ENCODE assay signal across 21 mouse cellular contexts in the genomic region with DNA sequence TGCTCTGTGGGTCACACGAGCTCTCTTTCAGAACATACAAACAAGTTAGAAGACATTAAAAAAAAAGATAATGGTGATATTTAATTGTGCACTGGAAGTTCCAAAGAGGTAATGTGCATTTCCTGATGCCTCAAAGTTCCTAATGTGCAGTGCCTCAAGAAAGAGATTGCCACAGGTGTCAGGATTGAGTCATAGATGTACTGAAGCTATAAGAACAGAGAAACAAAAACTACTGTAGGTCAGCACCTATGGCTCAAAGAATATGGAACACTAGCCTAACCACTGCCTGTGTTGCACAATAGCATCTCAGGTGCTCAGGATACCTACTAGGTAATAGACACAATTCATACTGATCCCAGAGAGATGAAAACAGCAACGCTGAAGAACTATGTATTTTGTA. TPM values are rescaled to one million over a fixed set of nuclear protein-coding genes. Genes with fewer than 3 reads are reported as not detected.
A peak's percentile ranks its signal among the peaks of the same experiment; 100 is the strongest.
DNase-seq lines count a peak whose midpoint lies in the region; ATAC-seq lines count a peak whose summit lies in the region.
"Had no signal": no experiment of that assay in that cellular context is flagged by ENCODE, and none has a peak within 500 bp of the region (broad histone marks: within the 10 kb centered on the region; RNA-seq: fewer than 3 reads in every experiment).

No protein-coding gene starts in this region.

- no peak overlapping the region for H3K27ac ChIP-seq in neural tube, embryonic 15.5 days (replicated peaks)

- no peak overlapping the region for H3K4me3 ChIP-seq in neural tube, embryonic 15.5 days (replicated peaks)

- H3K36me3 ChIP-seq in neural tube, embryonic 15.5 days: no peaks in the 10 kb centered on the region
- H3K36me3 ChIP-seq: G1E had no signal

- no peaks in the 10 kb centered on the region for H3K27me3 ChIP-seq in neural tube, embryonic 15.5 days (replicated peaks)
- H3K27me3 ChIP-seq: CH12.LX had no signal

- no peaks in the 10 kb centered on the region for H3K4me1 ChIP-seq in neural tube, embryonic 15.5 days

- no peak overlapping the region for H3K9ac ChIP-seq in neural tube, embryonic 15.5 days (replicated peaks)

- peak; percentile 61 for DNase-seq in fat pad, adult 2 months (ENCODE audit: extremely low read depth, low read depth, low spot score)
- peak; percentile 57 for DNase-seq in gonadal fat pad, adult 2 months (ENCODE audit: low read depth)
- no peak for DNase-seq in retina, postnatal 1 day
- DNase-seq: adrenal gland, adult 2 months; adrenal gland, adult 8-10 months; adrenal gland, postnatal 10 days; adrenal gland, postnatal 14 days; adrenal gland, postnatal 25 days; adrenal gland, postnatal 36 days; B cell, adult 2 months; cerebellum, adult 11 months; cerebellum, adult 11-12 months; cerebellum, adult 18-20 months had no signal

- H3K4me2 ChIP-seq in neural tube, embryonic 15.5 days: no peak overlapping the region

- WGBS in neural tube, embryonic 15.5 days: 93% methylated on average over 2 of the region's 2 CpGs

- no peaks in the 10 kb centered on the region for H3K9me3 ChIP-seq in neural tube, embryonic 15.5 days (replicated peaks)
- H3K9me3 ChIP-seq: G1E had no signal

- no peak for ATAC-seq in neural tube, embryonic 15.5 days (ENCODE audit: low FRiP score)
- ATAC-seq: activated CD4-positive, CD25-positive, alpha-beta regulatory T cell, adult 4 months; CD4-positive, CD25-positive, alpha-beta regulatory T cell, adult 4 months; Patski had no signal

RNA-seq across cellular contexts. Expression of a gene that starts 36.3 kb away (rescaled TPM):
- polyA plus RNA-seq in gonadal fat pad, adult 2 months (2012; rRNA removed): 0.72 and 2.6 TPM in 2 replicates
- polyA plus RNA-seq in neural tube, embryonic 15.5 days (2015; fragmentation: Nextera tagmentation; extraction: Ambion mirVana): not detected in 2 replicates
- polyA plus RNA-seq: activated CD4-positive, CD25-positive, alpha-beta regulatory T cell, adult 4 months; adrenal gland, adult 2 months; brain, embryonic 14.5 days; C2C12; CD4-positive, CD25-positive, alpha-beta regulatory T cell, adult 4 months; Patski had no signal

RNA-seq across cellular contexts. Expression of a gene that starts 54.0 kb away (rescaled TPM):
- polyA plus RNA-seq in gonadal fat pad, adult 2 months (2012; rRNA removed): 4.0 and 4.4 TPM in 2 replicates
- 7.9 and 13.0 TPM in 2 replicates for polyA plus RNA-seq in neural tube, embryonic 15.5 days (2015; fragmentation: Nextera tagmentation; extraction: Ambion mirVana)
- polyA plus RNA-seq: activated CD4-positive, CD25-positive, alpha-beta regulatory T cell, adult 4 months; G1E; Patski had no signal
